Mouse (Mus musculus) midbrain, embryonic 16.5 days (tissue): Measurements from ENCODE around the gene 6030452D12Rik. TPM values are rescaled to one million over a fixed set of nuclear protein-coding genes. Genes with fewer than 3 reads are reported as not detected.

ENCODE experiments used
- ATAC-seq: fragments of 200-750 bp; cut with Nextera tagmentation; 2 replicates; pipeline ENCODE4 v1.8.0; 2017; ENCODE audit warnings: moderate TSS enrichment
- H3K27ac ChIP-seq: fragments of 300-500 bp; sonication (generic); 2 replicates; pipeline ENCODE4 v1.5.1; 2014; ENCODE audit warnings: mild to moderate bottlenecking, low read length, mixed read lengths
- H3K27me3 ChIP-seq: fragments of 300-500 bp; sonication (generic); 2 replicates; pipeline ENCODE4 v1.6.1; 2014; ENCODE audit warnings: low read depth, low read length, mixed read lengths; ENCODE audit not compliant: control insufficient read depth, insufficient read depth
- H3K36me3 ChIP-seq: fragments of 300-500 bp; sonication (generic); 2 replicates; pipeline ENCODE4 v1.6.1; 2014; ENCODE audit warnings: mild to moderate bottlenecking, low read length, moderate library complexity, mixed read lengths; ENCODE audit not compliant: control insufficient read depth, insufficient read depth
- H3K4me1 ChIP-seq: fragments of 300-500 bp; sonication (generic); 2 replicates; pipeline ENCODE4 v1.6.1; 2014; ENCODE audit warnings: mild to moderate bottlenecking, low read length, mixed read lengths; ENCODE audit not compliant: control insufficient read depth, insufficient read depth
- H3K4me2 ChIP-seq: fragments of 300-500 bp; sonication (generic); 2 replicates; pipeline ENCODE4 v1.6.1; 2014; ENCODE audit warnings: mild to moderate bottlenecking, low read length, mixed read lengths
- H3K4me3 ChIP-seq: fragments of 300-500 bp; sonication (generic); 2 replicates; pipeline ENCODE4 v1.5.1; 2014; ENCODE audit warnings: low read depth, mild to moderate bottlenecking, low read length, moderate library complexity, mixed read lengths
- H3K9ac ChIP-seq: fragments of 300-500 bp; sonication (generic); 2 replicates; pipeline ENCODE4 v1.6.1; 2014; ENCODE audit warnings: low read depth, low read length, mixed read lengths
- H3K9me3 ChIP-seq: fragments of 300-500 bp; sonication (generic); replicated peaks from 2 replicates; pipeline ENCODE4 v1.6.1; 2014; ENCODE audit warnings: mild to moderate bottlenecking, low read length, mixed read lengths; ENCODE audit not compliant: control insufficient read depth, poor library complexity, severe bottlenecking
- WGBS: fragments of 180-500 bp; shearing (Covaris S2); extraction: QIAGEN DNeasy Blood & Tissue Kit; methylation state at CpG from one replicate; pipeline ENCODE4 v1.1.7; 2014; 5-methylcytosine and 5-hydroxymethylcytosine counted together
- polyA plus RNA-seq: library from polyadenylated mRNA; unstranded; fragments of >200 nt; fragmentation: Nextera tagmentation; extraction: Ambion mirVana; gene quantifications from 2 replicates; pipeline ENCODE4 v1.2.1, GENCODE M21; 2015

Gene 6030452D12Rik
- not detected in 2 replicates for polyA plus RNA-seq

DNA sequence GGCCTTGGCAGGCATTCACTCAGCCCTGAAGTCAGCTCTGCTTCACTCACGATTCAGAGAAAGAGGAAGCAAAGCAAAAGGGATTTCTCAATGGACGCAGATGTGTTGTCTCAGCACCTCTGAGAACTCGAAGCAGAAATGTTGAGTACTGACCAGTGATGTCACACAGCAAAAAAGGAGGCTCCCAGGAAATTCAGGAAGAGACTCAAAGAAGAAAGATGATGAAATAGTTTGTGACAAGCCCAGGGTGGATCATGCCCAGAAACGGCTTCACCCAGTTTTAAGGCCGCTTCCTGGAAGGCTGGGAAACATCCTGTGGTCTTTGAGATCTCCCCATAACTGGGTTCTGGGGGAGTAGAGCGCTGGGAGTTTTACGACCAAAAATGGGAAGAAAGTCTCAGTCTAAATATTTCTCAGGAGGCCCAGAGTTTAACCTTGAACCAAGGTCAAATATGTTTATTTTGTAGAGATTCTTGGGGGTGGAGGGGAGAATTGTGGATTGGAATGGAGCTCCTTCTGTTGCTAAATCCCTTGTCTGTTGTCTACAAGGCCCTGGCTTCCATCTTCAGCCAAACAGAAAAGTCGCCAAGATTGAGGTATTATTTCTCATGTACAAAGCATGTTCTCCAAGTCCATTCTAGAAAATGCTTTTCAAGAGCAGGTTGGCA is at the start of gene 6030452D12Rik:
Gene 6030452D12Rik, plus strand, starts transcription at position 505 of the 668 bp plus-strand sequence.
- no peak within 1 kb of the TSS for H3K27ac ChIP-seq
- no peaks in the 10 kb centered on the region for H3K27me3 ChIP-seq
- no peak within 1 kb of the TSS for H3K4me2 ChIP-seq
- ATAC-seq: no peak
- no peaks in the 10 kb centered on the region for H3K9me3 ChIP-seq
- WGBS: 84% methylated on average over 8 of the region's 8 CpGs
- H3K36me3 ChIP-seq: no peaks in the 10 kb centered on the region
- H3K9ac ChIP-seq: no peak within 1 kb of the TSS
- no peak within 1 kb of the TSS for H3K4me3 ChIP-seq
- no peaks in the 10 kb centered on the region for H3K4me1 ChIP-seq

- no peaks in the 10 kb centered on the region for H3K36me3 ChIP-seq
- no peak overlapping the region for H3K4me2 ChIP-seq
- WGBS: 76% methylated on average over 6 of the region's 6 CpGs
- H3K4me3 ChIP-seq: no peak overlapping the region
- no peak overlapping the region for H3K27ac ChIP-seq
- no peak overlapping the region for H3K9ac ChIP-seq
- ATAC-seq: no peak
- no peaks in the 10 kb centered on the region for H3K4me1 ChIP-seq
- 0 out of 2 replicates have a peak, but pooled peaks cover 2% of the 10 kb centered on the region for H3K9me3 ChIP-seq
- no peaks in the 10 kb centered on the region for H3K27me3 ChIP-seq
Observed at GRCm38 (mm10) chr8:106451301-106452085, 48.8 kb upstream of the 6030452D12Rik start.

GRCm38 (mm10) chr8:106452701-106453481 is 47.4 kb upstream of the 6030452D12Rik start:
- Histone ChIP-seq H3K4me2 (no peak overlapping the region), H3K27me3 (no peaks in the 10 kb centered on the region), H3K4me1 (no peaks in the 10 kb centered on the region), H3K27ac (no peak overlapping the region), H3K9ac (no peak overlapping the region), H3K9me3 (0 out of 2 replicates have a peak, but pooled peaks cover 2% of the 10 kb centered on the region), H3K4me3 (no peak overlapping the region), H3K36me3 (no peaks in the 10 kb centered on the region)
- WGBS: 65% methylated on average over 12 of the region's 12 CpGs
- ATAC-seq: no peak

DNA sequence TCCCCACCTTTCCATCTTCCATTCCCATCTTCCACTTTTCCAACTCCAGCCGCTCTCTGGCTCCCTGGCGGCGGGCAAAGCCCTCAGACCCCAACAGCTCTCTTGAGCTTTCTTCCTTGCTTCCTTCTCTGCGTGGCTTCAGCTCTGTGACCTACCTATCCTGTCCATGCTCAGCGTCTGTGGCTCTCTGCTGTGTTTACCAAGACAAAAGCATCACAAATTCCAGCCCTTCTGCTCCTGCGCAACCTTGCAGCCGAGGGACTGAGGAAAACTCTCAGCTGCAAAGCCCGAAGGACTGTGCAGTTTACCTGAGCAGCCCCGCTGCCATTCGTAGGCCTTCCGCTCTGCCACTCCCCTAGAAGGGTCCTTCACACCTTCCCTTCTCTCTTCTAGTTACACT is 46.3 kb upstream of the 6030452D12Rik start:
- no peak overlapping the region for H3K9ac ChIP-seq
- no peaks in the 10 kb centered on the region for H3K27me3 ChIP-seq
- no peak overlapping the region for H3K27ac ChIP-seq
- 75% methylated on average over 11 of the region's 11 CpGs for WGBS
- H3K4me1 ChIP-seq: no peaks in the 10 kb centered on the region
- no peak overlapping the region for H3K4me3 ChIP-seq
- ATAC-seq: no peak
- 0 out of 2 replicates have a peak, but pooled peaks cover 2% of the 10 kb centered on the region for H3K9me3 ChIP-seq
- H3K36me3 ChIP-seq: no peaks in the 10 kb centered on the region
- no peak overlapping the region for H3K4me2 ChIP-seq

DNA sequence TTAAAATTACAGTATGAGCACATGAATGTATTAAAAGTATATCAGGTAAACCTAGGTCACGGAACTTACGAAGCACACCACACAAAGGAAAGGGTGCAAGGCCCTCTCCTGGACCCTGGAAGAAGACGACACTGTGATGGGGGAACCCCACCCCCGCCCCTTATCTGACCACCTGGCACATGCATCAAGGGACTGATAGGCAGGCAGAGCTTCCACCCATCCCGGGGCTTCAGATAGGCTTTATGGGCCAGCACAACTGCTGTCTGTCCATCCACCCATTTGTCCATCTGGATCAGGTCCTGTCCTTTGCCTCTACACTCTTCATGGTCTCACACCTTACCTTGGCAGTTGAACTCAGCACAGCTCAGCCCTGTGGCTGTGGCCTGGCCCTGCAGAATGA is 38.2 kb upstream of the 6030452D12Rik start:
- no peak overlapping the region for H3K27ac ChIP-seq
- H3K27me3 ChIP-seq: no peaks in the 10 kb centered on the region
- H3K9me3 ChIP-seq: no peaks in the 10 kb centered on the region
- no peak for ATAC-seq
- H3K4me3 ChIP-seq: no peak overlapping the region
- WGBS: 85% methylated on average over 5 of the region's 5 CpGs
- H3K9ac ChIP-seq: no peak overlapping the region
- no peaks in the 10 kb centered on the region for H3K36me3 ChIP-seq
- H3K4me1 ChIP-seq: no peaks in the 10 kb centered on the region
- H3K4me2 ChIP-seq: no peak overlapping the region

GRCm38 (mm10) chr8:106463795-106464194 is 36.5 kb upstream of the 6030452D12Rik start:
- Histone ChIP-seq H3K9ac (no peak overlapping the region), H3K36me3 (no peaks in the 10 kb centered on the region), H3K27me3 (no peaks in the 10 kb centered on the region), H3K4me2 (no peak overlapping the region), H3K27ac (no peak overlapping the region), H3K4me1 (no peaks in the 10 kb centered on the region), H3K4me3 (no peak overlapping the region), H3K9me3 (no peaks in the 10 kb centered on the region)
- WGBS: 87% methylated on average over 6 of the region's 6 CpGs
- no peak for ATAC-seq

GRCm38 (mm10) chr8:106469485-106469884 is 30.8 kb upstream of the 6030452D12Rik start:
- Histone ChIP-seq H3K27me3 (no peaks in the 10 kb centered on the region), H3K4me3 (no peak overlapping the region), H3K4me1 (no peaks in the 10 kb centered on the region), H3K4me2 (no peak overlapping the region), H3K36me3 (no peaks in the 10 kb centered on the region), H3K9me3 (no peaks in the 10 kb centered on the region), H3K27ac (no peak overlapping the region), H3K9ac (no peak overlapping the region)
- WGBS: 58% methylated on average over 7 of the region's 7 CpGs
- no peak for ATAC-seq

- WGBS: 97% methylated on average over 5 of the region's 5 CpGs
- H3K36me3 ChIP-seq: no peaks in the 10 kb centered on the region
- H3K9ac ChIP-seq: no peak overlapping the region
- H3K4me2 ChIP-seq: no peak overlapping the region
- H3K4me3 ChIP-seq: no peak overlapping the region
- H3K4me1 ChIP-seq: no peaks in the 10 kb centered on the region
- no peaks in the 10 kb centered on the region; the same call in 1 of the 2 replicates for H3K9me3 ChIP-seq
- H3K27ac ChIP-seq: no peak overlapping the region
- H3K27me3 ChIP-seq: no peaks in the 10 kb centered on the region
- ATAC-seq: no peak
Observed at GRCm38 (mm10) chr8:106474001-106474400, 26.3 kb upstream of the 6030452D12Rik start.
